Mouse (Mus musculus) adrenal gland, postnatal 25 days (tissue): Measurements from ENCODE around the gene Rims4. TPM values are rescaled to one million over a fixed set of nuclear protein-coding genes. Genes with fewer than 3 reads are reported as not detected.

Experiments
- DNase-seq: peaks from one replicate; pipeline ENCODE4 v3.0.0; 2021; ENCODE audit warnings: mixed read lengths
- long read RNA-seq: library from polyadenylated mRNA; stranded (forward); transcript quantifications from one replicate; pipeline ENCODE4 v2.0.0, GENCODE M21; 2021
- total RNA-seq: library from RNA; stranded (reverse); gene quantifications from 2 replicates; pipeline ENCODE4 v1.2.3, GENCODE M21; 2021

The Rims4 gene
- 182 and 190 TPM in 2 replicates for total RNA-seq
- long read RNA-seq, full-length matches to known transcripts, result 14 of 56 reads
- long read RNA-seq, partial matches to known transcripts, result 0 of 56 reads
- long read RNA-seq, other reads (novel, unspliced or antisense), result 42 of 56 reads

DNA sequence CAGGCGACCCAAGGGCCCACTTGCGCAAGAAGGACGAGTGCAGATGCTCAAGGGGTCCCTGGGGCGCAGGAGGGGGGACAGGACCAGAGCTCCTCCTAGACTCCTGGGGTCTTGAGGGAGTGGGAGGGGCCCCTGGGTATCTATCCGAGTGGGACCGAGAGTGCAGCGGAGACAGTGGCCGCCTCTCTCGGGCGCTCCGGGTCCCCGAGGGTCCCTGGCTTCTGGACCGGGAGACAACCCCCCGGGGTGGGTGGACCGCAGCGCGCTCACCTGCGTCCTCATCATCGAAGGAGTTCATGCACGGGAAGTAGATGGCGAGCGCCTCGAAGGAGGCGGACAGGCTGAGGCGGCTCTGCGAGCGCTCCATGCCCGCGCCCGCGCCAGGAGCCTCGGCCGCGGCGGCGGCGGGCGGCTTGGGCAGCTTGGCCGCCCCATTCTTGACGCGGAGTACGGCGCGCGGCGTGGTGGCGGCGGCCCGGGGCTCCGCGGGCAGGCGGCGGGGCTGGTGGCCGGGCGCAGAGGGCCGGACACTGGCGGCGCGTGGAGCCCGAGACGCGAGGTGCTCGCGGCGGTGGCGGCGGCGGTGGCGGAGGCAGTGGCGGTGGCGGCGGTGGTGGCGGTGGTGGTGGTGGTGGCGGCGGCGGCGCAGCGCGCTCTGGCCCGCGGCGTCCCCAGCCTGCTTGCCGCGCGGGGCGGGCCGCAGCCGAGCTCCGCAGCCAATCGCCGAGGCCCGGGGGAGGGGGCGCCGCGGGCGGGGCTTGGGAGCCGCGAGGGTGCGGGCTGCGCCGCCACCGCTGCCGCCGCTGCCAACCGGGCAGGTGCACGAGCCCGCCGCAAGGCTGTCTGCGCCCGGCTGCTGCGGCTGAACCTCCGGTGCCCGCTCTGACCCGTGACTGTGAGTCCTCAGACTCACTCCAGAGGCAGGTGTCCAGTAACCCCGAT, at the start of gene Rims4:
TSS of gene Rims4 (minus strand) at position 367 of the 942 bp plus-strand sequence.
- DNase-seq, result peak; percentile 89

GRCm38 (mm10) chr2:163965706-163966105, 47.2 kb upstream of the Rims4 start:
- no peak for DNase-seq

GRCm38 (mm10) chr2:163964606-163965560, 46.4 kb upstream of the Rims4 start:
- peak; percentile 64 for DNase-seq

DNA sequence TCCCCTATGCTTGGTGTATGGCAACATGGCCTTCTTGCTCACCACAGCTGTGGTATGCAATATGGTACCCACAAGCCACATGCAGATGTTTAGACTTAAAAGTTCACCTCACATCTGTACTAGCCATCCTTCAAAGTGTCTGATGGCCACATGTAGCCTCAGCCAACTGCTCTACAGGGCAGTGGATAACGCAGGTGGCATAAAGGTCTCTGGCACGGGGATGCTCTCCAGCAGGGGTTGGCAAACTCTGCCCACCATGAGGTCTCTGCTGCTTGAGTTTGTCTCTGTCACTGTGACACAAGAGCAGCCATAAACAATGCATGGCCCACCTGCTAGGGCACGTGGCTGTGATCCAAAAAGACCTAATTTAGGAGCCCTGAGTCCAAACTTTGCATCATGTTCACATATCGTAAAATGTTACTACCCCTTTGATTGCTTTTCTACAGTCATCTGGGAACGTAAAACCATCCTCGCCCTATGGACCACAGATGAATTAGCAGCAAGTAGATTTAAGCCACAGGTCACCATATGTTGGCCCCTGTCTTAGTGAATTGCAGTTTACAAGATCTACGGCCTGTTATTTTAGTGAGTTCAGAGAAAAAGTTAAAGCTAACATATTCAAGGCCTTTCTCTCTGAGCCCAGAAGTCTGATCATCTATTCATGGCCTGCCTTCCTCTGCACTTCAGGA, 35.3 kb upstream of the Rims4 start:
- DNase-seq, result no peak

- peak; percentile 65 for DNase-seq
Observed at GRCm38 (mm10) chr2:163951770-163952169, 33.3 kb upstream of the Rims4 start.

- no peak for DNase-seq
Observed at GRCm38 (mm10) chr2:163947976-163948375, 29.5 kb upstream of the Rims4 start.

DNA sequence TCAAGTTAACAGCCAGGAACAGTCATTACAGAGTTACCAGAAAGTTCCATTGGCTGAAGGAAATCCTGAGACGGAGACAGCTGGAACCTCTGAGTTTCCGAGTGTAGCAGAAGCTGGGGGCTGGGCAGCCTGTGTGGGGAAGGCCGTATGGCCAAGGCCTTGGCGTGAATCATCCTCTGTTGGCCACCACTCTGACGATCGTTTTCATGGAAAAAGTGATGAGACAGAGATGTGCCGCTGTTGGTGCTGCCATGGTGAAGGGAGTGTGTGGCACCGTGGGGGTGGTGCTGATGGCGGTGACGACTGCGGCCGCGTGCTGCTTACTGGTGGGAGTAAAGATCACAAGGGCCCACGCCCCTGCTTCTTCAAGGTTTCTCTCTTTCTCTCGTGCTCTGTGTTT, 27.7 kb upstream of the Rims4 start:
- peak; percentile 79 for DNase-seq

DNA sequence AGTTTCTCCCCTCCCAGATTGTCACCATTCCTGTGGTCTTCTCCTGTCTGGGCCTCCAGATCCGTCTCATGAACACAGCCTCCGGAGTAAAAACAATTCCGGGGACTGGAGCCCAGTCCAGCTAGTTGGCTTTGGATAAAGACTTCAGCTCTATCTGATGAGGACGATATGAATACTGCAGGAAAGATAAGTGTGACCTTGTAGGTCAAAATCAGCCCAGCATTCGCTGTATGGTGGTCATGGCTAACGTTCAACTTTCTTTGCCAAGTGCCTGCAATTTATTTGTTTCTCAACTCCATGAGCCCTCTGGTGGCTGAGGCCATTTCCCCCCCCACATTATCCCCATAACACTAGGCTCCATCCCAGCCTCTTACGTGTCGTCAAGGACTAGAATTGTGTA, 26.0 kb upstream of the Rims4 start:
- DNase-seq, result peak; percentile 35

GRCm38 (mm10) chr2:163943056-163943455, 24.6 kb upstream of the Rims4 start:
- DNase-seq, result peak; percentile 27

DNA sequence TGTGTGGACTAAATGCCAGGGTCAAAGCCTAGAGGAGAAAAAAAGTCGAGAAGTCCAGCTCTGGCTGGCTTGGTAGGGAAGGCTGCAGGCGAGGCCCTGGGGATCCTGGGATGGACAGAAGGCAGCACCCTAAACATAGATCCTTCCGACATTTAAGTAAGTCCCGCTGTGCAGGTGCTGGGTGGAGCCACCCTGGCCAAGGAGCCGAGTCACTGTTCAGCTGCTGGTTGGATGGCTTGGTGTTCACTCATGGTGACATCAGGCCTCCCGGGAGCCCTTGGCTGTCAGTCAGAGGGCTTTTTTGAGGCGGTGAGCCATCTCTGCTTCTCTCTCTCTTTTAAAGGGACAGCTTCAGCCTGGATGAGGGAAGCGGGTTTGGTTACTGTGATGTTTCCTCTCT, 21.0 kb upstream of the Rims4 start:
- DNase-seq, result peak; percentile 82

DNA sequence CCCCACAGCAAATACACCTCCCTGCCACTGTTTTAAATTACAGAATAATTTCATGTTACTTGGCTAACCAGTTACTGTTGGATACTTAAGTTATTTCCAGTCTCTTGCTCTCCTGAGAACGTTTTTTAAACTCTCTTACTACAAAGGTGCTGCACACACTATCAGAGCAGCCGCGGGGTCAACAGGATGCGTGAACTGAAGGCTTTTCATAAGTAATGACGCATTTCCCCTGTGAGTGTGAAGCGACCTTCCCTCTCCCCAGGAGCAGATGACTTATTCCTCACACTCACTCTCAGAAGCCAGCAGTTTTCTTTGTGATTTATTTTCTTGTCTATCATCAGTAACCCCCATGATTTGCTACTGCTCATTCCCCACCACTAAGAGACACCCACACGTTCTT, 13.7 kb upstream of the Rims4 start:
- no peak for DNase-seq

DNA sequence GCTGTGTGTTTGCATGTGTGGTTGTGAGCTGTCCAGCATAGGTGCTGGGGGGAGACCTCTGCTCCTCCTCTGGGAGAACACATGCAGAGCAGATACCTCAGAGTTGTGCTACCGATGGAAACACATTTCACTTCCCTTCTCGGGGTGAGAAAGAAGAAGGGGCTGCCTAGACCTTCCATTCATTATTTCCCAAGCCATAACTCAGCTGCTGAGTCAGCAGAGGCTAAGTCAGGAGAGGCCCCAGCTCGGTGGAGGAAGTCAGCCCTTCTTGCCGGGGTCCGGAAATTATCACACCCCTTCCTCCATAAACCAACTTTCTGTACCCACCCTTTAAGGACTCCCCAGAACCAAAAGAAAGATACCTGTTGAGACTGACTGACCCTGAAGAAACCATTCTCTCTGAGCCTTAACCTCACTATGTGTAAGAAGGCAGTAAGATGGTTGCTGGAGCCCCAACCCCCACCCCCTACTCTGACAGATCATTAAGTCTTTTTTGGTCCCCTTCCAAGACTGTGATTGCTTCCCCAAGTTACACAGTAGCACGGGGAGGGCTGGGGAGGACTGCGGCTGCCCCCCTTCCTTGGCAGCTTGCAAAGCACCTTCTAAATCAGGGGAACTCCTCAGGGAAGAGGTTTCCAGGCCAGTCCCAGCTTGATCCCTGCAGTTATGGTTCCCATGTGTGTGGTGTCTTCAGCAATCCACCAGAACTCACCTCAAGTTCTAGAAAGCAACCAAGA, 10.1 kb upstream of the Rims4 start:
- no peak for DNase-seq

DNA sequence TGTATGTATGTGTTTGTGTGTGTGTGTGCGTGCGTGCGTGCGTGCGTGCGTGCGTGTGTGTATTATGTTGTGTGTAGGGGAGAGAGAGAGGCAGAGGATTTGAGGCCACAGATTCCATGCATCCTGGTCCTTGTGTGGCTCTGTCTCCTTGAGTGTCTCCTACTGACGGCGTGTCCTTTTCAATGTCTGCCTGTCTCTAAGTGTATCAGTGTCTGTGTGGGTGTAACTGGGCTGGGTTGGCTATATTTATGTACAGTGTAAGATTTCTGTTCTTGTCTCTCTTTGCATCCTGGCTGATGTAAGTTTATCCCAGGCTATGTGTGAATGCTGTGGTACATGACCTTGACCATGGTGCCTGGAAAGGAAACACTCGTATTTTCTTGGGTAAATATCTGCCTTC, 6.6 kb upstream of the Rims4 start:
- DNase-seq, result no peak

GRCm38 (mm10) chr2:163924531-163924930, 6.0 kb upstream of the Rims4 start:
- DNase-seq, result no peak

- no peak for DNase-seq
Observed at GRCm38 (mm10) chr2:163923113-163923512, 4.6 kb upstream of the Rims4 start.

- no peak for DNase-seq
Observed at GRCm38 (mm10) chr2:163919581-163919980, 1.1 kb upstream of the Rims4 start.

GRCm38 (mm10) chr2:163916703-163917102, 1.8 kb downstream of the Rims4 start:
- DNase-seq, result no peak

GRCm38 (mm10) chr2:163915294-163915791, 3.1 kb downstream of the Rims4 start:
- peak; percentile 44 for DNase-seq

DNA sequence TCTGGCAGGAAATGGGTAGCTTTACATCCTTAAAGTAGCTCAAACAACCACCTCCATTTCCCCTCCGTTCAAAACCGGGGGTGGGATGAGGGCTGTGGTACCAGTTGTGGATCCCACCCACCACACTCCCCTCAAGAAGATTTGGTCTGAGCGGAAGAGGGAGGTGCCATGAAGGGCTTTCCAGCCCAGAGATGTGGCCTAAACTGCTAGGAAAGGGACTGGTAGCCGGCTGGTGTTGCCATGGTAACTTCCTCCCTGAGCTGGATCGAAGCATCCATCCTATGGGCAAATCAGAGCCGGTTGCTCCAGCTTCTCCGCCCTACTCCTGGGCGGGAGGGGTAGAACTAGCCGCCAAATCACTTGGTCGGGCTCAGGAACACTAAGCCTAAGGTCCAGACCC, 4.4 kb downstream of the Rims4 start:
- no peak for DNase-seq

GRCm38 (mm10) chr2:163913704-163914103, 4.8 kb downstream of the Rims4 start:
- no peak for DNase-seq

- no peak for DNase-seq
Observed at GRCm38 (mm10) chr2:163911826-163912444, 6.5 kb downstream of the Rims4 start.
